Mouse (Mus musculus) kidney, postnatal 0 days (tissue): ENCODE results near the gene R3hdm2. TPM values are rescaled to one million over a fixed set of nuclear protein-coding genes. Genes with fewer than 3 reads are reported as not detected.

ENCODE experiments used
- ATAC-seq: fragments of 200-750 bp; cut with Nextera tagmentation; replicated peaks from 2 replicates; pipeline ENCODE4 v1.8.0; 2017; ENCODE audit warnings: low read depth, moderate number of reproducible peaks, moderate TSS enrichment, moderate library complexity; ENCODE audit not compliant: low FRiP score
- DNase-seq: peaks from one replicate; pipeline ENCODE4 v3.0.0-alpha.2; 2016; ENCODE audit warnings: low spot score
- H3K27ac ChIP-seq: fragments of 300-500 bp; sonication (generic); 2 replicates; pipeline ENCODE4 v1.5.1; 2014; ENCODE audit warnings: mild to moderate bottlenecking
- H3K27me3 ChIP-seq: fragments of 300-500 bp; sonication (generic); 2 replicates; pipeline ENCODE4 v1.6.1; 2014; ENCODE audit warnings: low read length, mixed read lengths; ENCODE audit not compliant: insufficient read depth
- H3K36me3 ChIP-seq: fragments of 300-500 bp; sonication (generic); 2 replicates; pipeline ENCODE4 v1.6.1; 2014; ENCODE audit warnings: low read length, mixed read lengths; ENCODE audit not compliant: insufficient read depth
- H3K4me1 ChIP-seq: fragments of 300-500 bp; sonication (generic); replicated peaks from 2 replicates; pipeline ENCODE4 v1.6.1; 2014; ENCODE audit warnings: antibody characterized with exemption, low read length, mixed read lengths; ENCODE audit not compliant: insufficient read depth
- H3K4me2 ChIP-seq: fragments of 300-500 bp; sonication (generic); 2 replicates; pipeline ENCODE4 v1.6.1; 2014; ENCODE audit warnings: mild to moderate bottlenecking, low read length, moderate library complexity, mixed read lengths
- H3K4me3 ChIP-seq: fragments of 300-500 bp; sonication (generic); replicated peaks from 2 replicates; pipeline ENCODE4 v1.5.1; 2014; ENCODE audit warnings: low read depth, low read length
- H3K9ac ChIP-seq: fragments of 300-500 bp; sonication (generic); 2 replicates; pipeline ENCODE4 v1.6.1; 2014; ENCODE audit warnings: low read depth, low read length
- H3K9me3 ChIP-seq: fragments of 300-500 bp; sonication (generic); replicated peaks from 2 replicates; pipeline ENCODE4 v1.6.1; 2016; ENCODE audit warnings: low read length, inconsistent platforms, mixed read lengths
- CTCF ChIP-seq: IDR thresholded peaks from 2 replicates; pipeline ENCODE4 v1.5.1; 2016; ENCODE audit warnings: antibody characterized with exemption, low read depth, mild to moderate bottlenecking, moderate library complexity
- WGBS: fragments of 180-500 bp; shearing (Covaris S2); extraction: QIAGEN DNeasy Blood & Tissue Kit; methylation state at CpG from one replicate; pipeline ENCODE4 v1.1.7; 2014; 5-methylcytosine and 5-hydroxymethylcytosine counted together
- polyA plus RNA-seq: library from polyadenylated mRNA; unstranded; fragments of >200 nt; fragmentation: Nextera tagmentation; extraction: Ambion mirVana; gene quantifications from 2 replicates; pipeline ENCODE4 v1.2.1, GENCODE M21; 2015

The R3hdm2 gene
- polyA plus RNA-seq, 1 experiment from 2014 or later = 34.4 TPM

- Histone ChIP-seq H3K27me3 (no peaks in the 10 kb centered on the region), H3K4me2 (no peak overlapping the region), H3K4me1 (no peaks in the 10 kb centered on the region), H3K9me3 (no peaks in the 10 kb centered on the region), H3K4me3 (no peak overlapping the region), H3K27ac (no peak overlapping the region), H3K9ac (no peak overlapping the region), H3K36me3 (peaks cover 66% of the 10 kb centered on the region)
- no peak for DNase-seq
- WGBS = 79% methylated on average over 5 of the region's 5 CpGs
- no peak for TF ChIP-seq CTCF
- no peak for ATAC-seq
Measured at GRCm38 (mm10) chr10:127462411-127463096, 82.4 kb downstream of the R3hdm2 start.

GRCm38 (mm10) chr10:127471281-127471988 is 91.3 kb downstream of the R3hdm2 start:
- no peak for TF ChIP-seq CTCF
- WGBS = 54% methylated on average over 15 of the region's 15 CpGs
- peak overlapping the region; percentile 50; the same call in 1 of the 2 replicates for H3K27ac ChIP-seq

GRCm38 (mm10) chr10:127472722-127473121 is 92.6 kb downstream of the R3hdm2 start:
- no peak for TF ChIP-seq CTCF
- Histone ChIP-seq H3K9ac (no peak overlapping the region), H3K36me3 (peaks cover 23% of the 10 kb centered on the region), H3K9me3 (no peaks in the 10 kb centered on the region), H3K4me1 (no peaks in the 10 kb centered on the region; the same call in 1 of the 2 replicates), H3K27me3 (no peaks in the 10 kb centered on the region), H3K4me3 (no peak overlapping the region), H3K4me2 (no peak overlapping the region), H3K27ac (no peak overlapping the region)
- ATAC-seq (no peak), DNase-seq (no peak)
- 86% methylated on average over 9 of the region's 9 CpGs for WGBS

More at GRCm38 (mm10) chr10:127471281-127471988, 91.3 kb downstream of the R3hdm2 start:
- Histone ChIP-seq H3K4me2 (no peak overlapping the region), H3K27me3 (no peaks in the 10 kb centered on the region), H3K4me3 (no peak overlapping the region), H3K9ac (no peak overlapping the region), H3K36me3 (peaks cover 28% of the 10 kb centered on the region), H3K9me3 (no peaks in the 10 kb centered on the region), H3K4me1 (no peaks in the 10 kb centered on the region; the same call in 1 of the 2 replicates)
- ATAC-seq (no peak), DNase-seq (peak; percentile 61)

- no peak for TF ChIP-seq CTCF
- H3K27me3 ChIP-seq = no peaks in the 10 kb centered on the region
- no peak overlapping the region for H3K9ac ChIP-seq
- H3K27ac ChIP-seq = no peak overlapping the region
- H3K4me1 ChIP-seq = no peaks in the 10 kb centered on the region; the same call in 1 of the 2 replicates
- 92% methylated on average over 4 of the region's 4 CpGs for WGBS
- ATAC-seq (no peak), DNase-seq (no peak)
- H3K4me3 ChIP-seq = no peak overlapping the region
- H3K4me2 ChIP-seq = no peak overlapping the region
- H3K9me3 ChIP-seq = no peaks in the 10 kb centered on the region
- H3K36me3 ChIP-seq = peaks cover 28% of the 10 kb centered on the region
Measured at GRCm38 (mm10) chr10:127475175-127475574, 95.0 kb downstream of the R3hdm2 start.

- WGBS = 32% methylated on average over 3 of the region's 3 CpGs
- Histone ChIP-seq H3K36me3 (peaks cover 37% of the 10 kb centered on the region), H3K4me1 (no peaks in the 10 kb centered on the region; the same call in 1 of the 2 replicates), H3K27ac (peak overlapping the region; percentile 47; the same call in 1 of the 2 replicates), H3K27me3 (no peaks in the 10 kb centered on the region), H3K4me3 (no peak overlapping the region), H3K9ac (no peak overlapping the region), H3K4me2 (no peak overlapping the region), H3K9me3 (no peaks in the 10 kb centered on the region)
- ATAC-seq (no peak), DNase-seq (no peak)
- TF ChIP-seq CTCF = no peak
Measured at GRCm38 (mm10) chr10:127476541-127476940, 96.4 kb downstream of the R3hdm2 start.

GRCm38 (mm10) chr10:127477301-127477700 is 97.2 kb downstream of the R3hdm2 start:
- WGBS = 50% methylated on average over 7 of the region's 7 CpGs
- no peak for TF ChIP-seq CTCF
- Histone ChIP-seq H3K27me3 (no peaks in the 10 kb centered on the region), H3K4me2 (no peak overlapping the region), H3K9me3 (no peaks in the 10 kb centered on the region), H3K4me1 (no peaks in the 10 kb centered on the region; the same call in 1 of the 2 replicates), H3K9ac (no peak overlapping the region), H3K4me3 (no peak overlapping the region), H3K27ac (0 out of 2 replicates have a peak overlapping the region, but pooled peaks have one; percentile 47), H3K36me3 (peaks cover 43% of the 10 kb centered on the region)
- DNase-seq (no peak), ATAC-seq (no peak)
